Mouse (Mus musculus) adrenal gland, adult 2 months (tissue): Measurements from ENCODE around the gene Guca1b. TPM values are rescaled to one million over a fixed set of nuclear protein-coding genes. Genes with fewer than 3 reads are reported as not detected.

Experiments
- DNase-seq: peaks from one replicate; pipeline ENCODE4 v3.0.0; 2021
- long read RNA-seq: library from polyadenylated mRNA; stranded (forward); transcript quantifications from one replicate; pipeline ENCODE4 v2.0.0, GENCODE M21; 2021
- polyA plus RNA-seq: library from polyadenylated mRNA; depleted of rRNA; stranded (reverse); fragments of >200 nt; gene quantifications from 2 replicates; pipeline ENCODE4 v1.2.3, GENCODE M21; 2012; rRNA removed
- total RNA-seq, 2 experiments: library from RNA; stranded (reverse); gene quantifications; 2 replicates each; pipeline ENCODE4 v1.2.3; 2021

The Guca1b gene
- total RNA-seq (1 to 10 TPM in 1 of 2 experiments, under 1 TPM in 1; 0.38 to 3.2 TPM), polyA plus RNA-seq (2.5 and 2.6 TPM in 2 replicates)
- long read RNA-seq: 0 reads

- DNase-seq: no peak
Observed at GRCm38 (mm10) chr17:47385145-47385544, at the start of gene Guca1b. Gene Guca1b (plus strand): TSS chr17:47385393.

- DNase-seq: no peak
Observed at GRCm38 (mm10) chr17:47343121-47343520, 42.1 kb upstream of the Guca1b start.

- no peak for DNase-seq
Observed at GRCm38 (mm10) chr17:47349721-47350319, 35.4 kb upstream of the Guca1b start.

GRCm38 (mm10) chr17:47359964-47360363 lies 25.2 kb upstream of the Guca1b start:
- DNase-seq: peak; percentile 59

- no peak for DNase-seq
Observed at GRCm38 (mm10) chr17:47361343-47361742, 23.9 kb upstream of the Guca1b start.

- DNase-seq: peak; percentile 89
Observed at GRCm38 (mm10) chr17:47368401-47369086, 16.6 kb upstream of the Guca1b start, which contains the start of gene Mrps10. Gene Mrps10 (plus strand): TSS chr17:47368887.

GRCm38 (mm10) chr17:47369087-47369443 lies 16.1 kb upstream of the Guca1b start:
- no peak for DNase-seq

GRCm38 (mm10) chr17:47371451-47371850 lies 13.7 kb upstream of the Guca1b start:
- peak; percentile 67 for DNase-seq

- no peak for DNase-seq
Observed at GRCm38 (mm10) chr17:47373991-47374390, 11.2 kb upstream of the Guca1b start.

- no peak for DNase-seq
Observed at GRCm38 (mm10) chr17:47376779-47377280, 8.4 kb upstream of the Guca1b start.

- DNase-seq: no peak
Observed at GRCm38 (mm10) chr17:47378133-47378532, 7.1 kb upstream of the Guca1b start.

- no peak for DNase-seq
Observed at GRCm38 (mm10) chr17:47381917-47382316, 3.3 kb upstream of the Guca1b start.

- peak; percentile 66 for DNase-seq
Observed at GRCm38 (mm10) chr17:47383266-47383665, 1.9 kb upstream of the Guca1b start.

- DNase-seq: no peak
Observed at GRCm38 (mm10) chr17:47384064-47384463, 1.1 kb upstream of the Guca1b start.

- DNase-seq: peak; percentile 38
Observed at GRCm38 (mm10) chr17:47386649-47387048, 1.5 kb downstream of the Guca1b start.

- DNase-seq: peak; percentile 38
Observed at GRCm38 (mm10) chr17:47394223-47394869, 9.2 kb downstream of the Guca1b start.

- DNase-seq: peak; percentile 82
Observed at GRCm38 (mm10) chr17:47395376-47395913, 10.3 kb downstream of the Guca1b start.

GRCm38 (mm10) chr17:47399091-47399490 lies 13.9 kb downstream of the Guca1b start:
- no peak for DNase-seq

- no peak for DNase-seq
Observed at GRCm38 (mm10) chr17:47400451-47400850, 15.3 kb downstream of the Guca1b start, which contains the start of gene Guca1a. Gene Guca1a (minus strand): TSS chr17:47400584.

- DNase-seq: no peak
Observed at GRCm38 (mm10) chr17:47407717-47408557, 22.7 kb downstream of the Guca1b start.

- DNase-seq: peak; percentile 68
Observed at GRCm38 (mm10) chr17:47408558-47408898, 23.3 kb downstream of the Guca1b start.
